Mouse (Mus musculus) ES-Bruce4 (cell line): Measurements from ENCODE around the gene Fam204a. TPM values are rescaled to one million over a fixed set of nuclear protein-coding genes. Genes with fewer than 3 reads are reported as not detected.

Source experiments
- H3K27ac ChIP-seq: 2 replicates; pipeline ENCODE4 v1.5.1; 2012; ENCODE audit warnings: low read length, inconsistent platforms; ENCODE audit not compliant: insufficient read depth
- H3K27me3 ChIP-seq: 2 replicates; pipeline ENCODE4 v1.6.1; 2012; ENCODE audit warnings: mild to moderate bottlenecking, low read length, inconsistent platforms; ENCODE audit not compliant: control insufficient read depth, poor library complexity, insufficient read depth, severe bottlenecking
- H3K36me3 ChIP-seq: 2 replicates; pipeline ENCODE4 v1.6.1; 2012; ENCODE audit warnings: inconsistent platforms, mild to moderate bottlenecking, low read length, moderate library complexity; ENCODE audit not compliant: control insufficient read depth, poor library complexity, insufficient read depth, severe bottlenecking
- H3K4me1 ChIP-seq: one replicate; pipeline ENCODE4 v1.8.1; 2011; ENCODE audit warnings: low read length; ENCODE audit not compliant: control insufficient read depth, insufficient read depth
- H3K4me3 ChIP-seq: 2 replicates; pipeline ENCODE4 v1.5.1; 2011; ENCODE audit warnings: low read depth, mild to moderate bottlenecking, low read length
- H3K9ac ChIP-seq: 2 replicates; pipeline ENCODE4 v1.6.1; 2012; ENCODE audit warnings: low read depth, mild to moderate bottlenecking, inconsistent platforms; ENCODE audit not compliant: poor library complexity, severe bottlenecking
- H3K9me3 ChIP-seq: replicated peaks from 2 replicates; pipeline ENCODE4 v1.6.1; 2012; ENCODE audit warnings: mild to moderate bottlenecking, low read length, inconsistent platforms; ENCODE audit not compliant: control insufficient read depth, poor library complexity, insufficient read depth, severe bottlenecking
- CTCF ChIP-seq: IDR thresholded peaks from one replicate; pipeline ENCODE4 v1.8.1; 2011; ENCODE audit warnings: low read depth, low read length
- EP300 ChIP-seq: IDR thresholded peaks from 2 replicates; pipeline ENCODE4 v1.6.1; 2011; ENCODE audit warnings: low read depth, low read length; ENCODE audit not compliant: insufficient read depth
- POLR2A ChIP-seq: IDR thresholded peaks from one replicate; pipeline ENCODE4 v1.8.1; 2011; ENCODE audit warnings: low read length; ENCODE audit not compliant: insufficient read depth
- polyA plus RNA-seq: library from polyadenylated mRNA; stranded (reverse); fragments of >200 nt; gene quantifications from 2 replicates; pipeline ENCODE4 v1.2.4, GENCODE M21; 2011; ENCODE audit warnings: low read depth; ENCODE audit not compliant: missing spikeins, insufficient read depth, insufficient read length

Gene Fam204a
- polyA plus RNA-seq, 1 experiment: 36.6 TPM

GRCm38 (mm10) chr19:60182901-60183300 is 43.6 kb downstream of the Fam204a start:
- H3K4me3 ChIP-seq: no peak overlapping the region
- H3K9ac ChIP-seq: no peak overlapping the region
- no peaks in the 10 kb centered on the region for H3K9me3 ChIP-seq
- H3K27ac ChIP-seq: no peak overlapping the region
- H3K4me1 ChIP-seq: no peaks in the 10 kb centered on the region
- H3K27me3 ChIP-seq: no peaks in the 10 kb centered on the region
- TF ChIP-seq POLR2A (no peak), CTCF (no peak)
- no peaks in the 10 kb centered on the region for H3K36me3 ChIP-seq

- H3K36me3 ChIP-seq: no peaks in the 10 kb centered on the region
- H3K9ac ChIP-seq: no peak overlapping the region
- H3K27ac ChIP-seq: no peak overlapping the region
- TF ChIP-seq EP300 (no peak), CTCF (no peak)
- no peak overlapping the region for H3K4me3 ChIP-seq
- no peaks in the 10 kb centered on the region for H3K9me3 ChIP-seq
- H3K4me1 ChIP-seq: no peaks in the 10 kb centered on the region
- no peaks in the 10 kb centered on the region for H3K27me3 ChIP-seq
Measured at GRCm38 (mm10) chr19:60182171-60182570, 44.3 kb downstream of the Fam204a start.

- Histone ChIP-seq H3K9ac (no peak overlapping the region), H3K4me1 (no peaks in the 10 kb centered on the region), H3K4me3 (no peak overlapping the region), H3K36me3 (no peaks in the 10 kb centered on the region), H3K27ac (no peak overlapping the region), H3K9me3 (no peaks in the 10 kb centered on the region), H3K27me3 (no peaks in the 10 kb centered on the region)
- no peak for TF ChIP-seq POLR2A
- no peak for TF ChIP-seq CTCF
- TF ChIP-seq EP300: no peak
Measured at GRCm38 (mm10) chr19:60178771-60179563, 47.5 kb downstream of the Fam204a start.

GRCm38 (mm10) chr19:60165417-60165816 is 61.1 kb downstream of the Fam204a start:
- no peak for TF ChIP-seq POLR2A
- no peaks in the 10 kb centered on the region for H3K4me1 ChIP-seq
- H3K36me3 ChIP-seq: no peaks in the 10 kb centered on the region
- H3K27me3 ChIP-seq: no peaks in the 10 kb centered on the region
- no peak overlapping the region for H3K27ac ChIP-seq
- no peak overlapping the region for H3K9ac ChIP-seq
- no peaks in the 10 kb centered on the region for H3K9me3 ChIP-seq
- no peak overlapping the region for H3K4me3 ChIP-seq

GRCm38 (mm10) chr19:60160611-60161274 is 65.8 kb downstream of the Fam204a start:
- no peaks in the 10 kb centered on the region for H3K36me3 ChIP-seq
- no peak overlapping the region for H3K27ac ChIP-seq
- TF ChIP-seq EP300 (no peak), CTCF (peak; percentile 83), POLR2A (no peak)
- no peak overlapping the region for H3K9ac ChIP-seq
- no peak overlapping the region for H3K4me3 ChIP-seq
- no peaks in the 10 kb centered on the region; the same call in 1 of the 2 replicates for H3K27me3 ChIP-seq
- no peaks in the 10 kb centered on the region for H3K9me3 ChIP-seq
- no peaks in the 10 kb centered on the region for H3K4me1 ChIP-seq

GRCm38 (mm10) chr19:60159827-60160226 is 66.7 kb downstream of the Fam204a start:
- Histone ChIP-seq H3K9me3 (no peaks in the 10 kb centered on the region), H3K27me3 (no peaks in the 10 kb centered on the region; the same call in 1 of the 2 replicates), H3K9ac (no peak overlapping the region), H3K4me3 (no peak overlapping the region), H3K4me1 (no peaks in the 10 kb centered on the region), H3K36me3 (no peaks in the 10 kb centered on the region), H3K27ac (no peak overlapping the region)
- TF ChIP-seq EP300: no peak
- no peak for TF ChIP-seq POLR2A
